Mouse (Mus musculus) heart, postnatal 0 days (tissue): Measurements from ENCODE around the gene Gm49486.

Experiments
- CTCF ChIP-seq: IDR thresholded peaks from 2 replicates; pipeline ENCODE4 v1.5.1; 2016; ENCODE audit warnings: antibody characterized with exemption, control low read depth, low read depth
- EP300 ChIP-seq: IDR thresholded peaks from 2 replicates; pipeline ENCODE4 v1.6.1; 2016; ENCODE audit warnings: antibody characterized with exemption, low read depth

DNA sequence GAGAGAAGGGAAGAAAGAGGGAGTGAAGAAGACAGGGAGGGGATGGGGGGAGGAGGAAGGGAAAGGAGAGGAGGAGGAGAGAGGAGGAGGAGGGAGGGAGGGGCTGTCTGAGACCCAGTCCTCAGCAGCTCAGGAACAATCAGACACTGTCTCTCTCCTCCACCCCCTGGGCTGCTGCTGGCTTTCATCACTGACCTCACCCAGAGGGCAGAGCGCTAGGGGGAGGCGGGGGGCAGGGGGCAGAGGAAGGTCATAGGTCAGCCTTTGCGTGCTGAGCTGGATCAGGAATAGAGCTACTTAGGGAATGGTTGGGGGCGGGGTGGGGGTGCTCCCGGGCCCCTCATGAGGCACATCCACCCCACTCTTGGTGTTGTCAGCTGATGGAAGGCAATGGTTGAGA lies 5.5 kb upstream of the Gm49486 start:
- no peak for TF ChIP-seq EP300
- no peak for TF ChIP-seq CTCF
